Mouse (Mus musculus) embryonic fibroblast, embryonic 13.5 days (primary cell): ENCODE measurements around the gene Myrf.

Source experiments
- CTCF ChIP-seq: IDR thresholded peaks from 2 replicates; pipeline ENCODE4 v1.5.1; 2011; ENCODE audit warnings: mild to moderate bottlenecking, control low read depth, low read length, moderate library complexity, borderline replicate concordance; ENCODE audit not compliant: insufficient read depth
- POLR2A ChIP-seq: IDR thresholded peaks from 2 replicates; pipeline ENCODE4 v1.6.1; 2011; ENCODE audit warnings: low read depth, mild to moderate bottlenecking, control low read depth, low read length, moderate library complexity

- TF ChIP-seq POLR2A (no peak), CTCF (no peak)
These were observed 50.6 kb downstream of the Myrf start for GRCm38 (mm10) chr19:10189940-10190339.
